17 mouse cellular contexts compared by ENCODE assay signal in genomic region chr2:35686104-35686503, GRCm38 (mm10).
DNase-seq lines count a peak whose midpoint lies in the region; ATAC-seq lines count a peak whose summit lies in the region.
"Had no signal": no experiment of that assay in that cellular context is flagged by ENCODE, and none has a peak within 500 bp of the region (broad histone marks: within the 10 kb centered on the region; RNA-seq: fewer than 3 reads in every experiment).

No protein-coding gene starts in this region.

- DNase-seq in kidney, postnatal 25 days, result peak; percentile 67 to 68
- DNase-seq in right cerebral cortex, postnatal 10 days (ENCODE audit: low spot score in 2 of 2), result peak; percentile 69 to 76
- DNase-seq in right cerebral cortex, adult 2 months (ENCODE audit: low spot score in 2 of 2), result no peak
- DNase-seq: adrenal gland, postnatal 25 days; cerebellum, postnatal 36 days; gastrocnemius, postnatal 10 days; heart, adult 18-20 months; heart, postnatal 4 days; liver, embryonic 13.5 days; thymus, postnatal 14 days had no signal

- no peak overlapping the region for H3K9ac ChIP-seq in hindbrain, embryonic 13.5 days
- H3K9ac ChIP-seq in hindbrain, embryonic 12.5 days, result no peak overlapping the region
- no peak overlapping the region for H3K9ac ChIP-seq in kidney, embryonic 16.5 days (replicated peaks; ENCODE audit: low read length)
- H3K9ac ChIP-seq: limb, embryonic 12.5 days; liver, embryonic 13.5 days had no signal

- 63% methylated on average over 7 of the region's 7 CpGs for WGBS in hindbrain, embryonic 13.5 days
- 77% methylated on average over 7 of the region's 7 CpGs for WGBS in hindbrain, embryonic 12.5 days
- 86% methylated on average over 7 of the region's 7 CpGs for WGBS in kidney, embryonic 16.5 days

- no peak overlapping the region for H3K4me3 ChIP-seq in hindbrain, embryonic 13.5 days
- no peak overlapping the region for H3K4me3 ChIP-seq in hindbrain, embryonic 12.5 days
- no peak overlapping the region for H3K4me3 ChIP-seq in kidney, embryonic 16.5 days (ENCODE audit: low read length)
- H3K4me3 ChIP-seq: left cerebral cortex, adult 2 months; limb, embryonic 12.5 days; liver, embryonic 13.5 days had no signal

- no peaks in the 10 kb centered on the region for H3K9me3 ChIP-seq in hindbrain, embryonic 13.5 days
- no peaks in the 10 kb centered on the region for H3K9me3 ChIP-seq in hindbrain, embryonic 12.5 days (replicated peaks)
- no peaks in the 10 kb centered on the region for H3K9me3 ChIP-seq in kidney, embryonic 16.5 days (ENCODE audit: low read length)
- H3K9me3 ChIP-seq: limb, embryonic 12.5 days; liver, embryonic 13.5 days had no signal

- peak overlapping the region; percentile 52 for H3K27ac ChIP-seq in hindbrain, embryonic 13.5 days
- no peak overlapping the region for H3K27ac ChIP-seq in hindbrain, embryonic 12.5 days
- H3K27ac ChIP-seq in kidney, embryonic 16.5 days (ENCODE audit: low read length), result no peak overlapping the region
- H3K27ac ChIP-seq: left cerebral cortex, adult 2 months; limb, embryonic 12.5 days; liver, embryonic 13.5 days had no signal

- H3K36me3 ChIP-seq in hindbrain, embryonic 13.5 days, result no peaks in the 10 kb centered on the region
- no peaks in the 10 kb centered on the region for H3K36me3 ChIP-seq in hindbrain, embryonic 12.5 days
- H3K36me3 ChIP-seq in kidney, embryonic 16.5 days (ENCODE audit: insufficient read depth, low read length), result no peaks in the 10 kb centered on the region
- H3K36me3 ChIP-seq: liver, embryonic 13.5 days had no signal

- 0 out of 2 replicates have a peak, but pooled peaks have one; percentile 7 for ATAC-seq in hindbrain, embryonic 13.5 days (ENCODE audit: low FRiP score)
- no peak for ATAC-seq in hindbrain, embryonic 12.5 days (ENCODE audit: low FRiP score)
- ATAC-seq in kidney, embryonic 16.5 days (ENCODE audit: low FRiP score, low TSS enrichment), result no peak
- no peak for ATAC-seq in megakaryocyte progenitor cell, adult 5-6 weeks (replicated peaks; ENCODE audit: poor library complexity)
- ATAC-seq: intestine, postnatal 0 days had no signal

- H3K27me3 ChIP-seq in hindbrain, embryonic 13.5 days, result no peaks in the 10 kb centered on the region
- H3K27me3 ChIP-seq in hindbrain, embryonic 12.5 days, result no peaks in the 10 kb centered on the region
- no peaks in the 10 kb centered on the region for H3K27me3 ChIP-seq in kidney, embryonic 16.5 days (ENCODE audit: insufficient read depth, low read length)
- H3K27me3 ChIP-seq: limb, embryonic 12.5 days; liver, embryonic 13.5 days had no signal

- peaks cover 94% of the 10 kb centered on the region for H3K4me1 ChIP-seq in hindbrain, embryonic 13.5 days (replicated peaks)
- H3K4me1 ChIP-seq in hindbrain, embryonic 12.5 days, result peaks cover 78% of the 10 kb centered on the region
- H3K4me1 ChIP-seq in kidney, embryonic 16.5 days (ENCODE audit: insufficient read depth, low read length), result peaks cover 65% of the 10 kb centered on the region

- H3K4me2 ChIP-seq in hindbrain, embryonic 13.5 days, result no peak overlapping the region
- no peak overlapping the region for H3K4me2 ChIP-seq in hindbrain, embryonic 12.5 days (replicated peaks)
- H3K4me2 ChIP-seq in kidney, embryonic 16.5 days (replicated peaks; ENCODE audit: low read depth, low read length), result no peak overlapping the region
- H3K4me2 ChIP-seq: limb, embryonic 12.5 days; liver, embryonic 13.5 days had no signal

Comparison
In these comparisons a context has a peak if more than half of its experiments do, and no peak if none do; other contexts are left out.
1. DNase-seq: peak in kidney, postnatal 25 days (2 of 2) and right cerebral cortex, postnatal 10 days (2 of 2); none in right cerebral cortex, adult 2 months (0 of 2).